Mouse (Mus musculus): ENCODE results near the gene Eif3l.

DNA sequence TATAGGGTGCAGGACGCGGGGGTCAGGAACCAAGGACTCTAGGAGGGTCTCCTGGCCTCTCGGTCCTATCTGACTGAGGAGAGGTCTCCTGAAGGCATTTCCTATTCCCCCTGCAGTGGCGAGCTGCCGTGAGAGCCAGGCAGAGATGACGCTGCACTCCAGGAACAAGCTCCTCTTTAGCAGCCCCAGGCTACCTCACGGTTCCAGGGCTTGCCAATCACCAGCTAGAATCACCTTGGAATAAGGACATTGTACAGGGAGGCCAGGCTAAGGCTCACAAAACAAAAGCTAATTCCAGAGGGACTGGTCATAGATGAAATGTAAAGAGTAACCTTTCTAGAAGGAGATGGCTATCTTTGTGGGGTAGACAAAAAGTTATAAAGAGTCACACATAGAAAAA, 18.4 kb upstream of the Eif3l start:
- no peak for TF ChIP-seq CTCF (IDR thresholded peaks at IDR 0.05; ENCODE audit: low read depth, low read length)
- no peak for TF ChIP-seq TAL1 (conservative IDR thresholded peaks at IDR 0.05; ENCODE audit: low read depth, low read length)
- no peak for TF ChIP-seq GATA1 (IDR thresholded peaks at IDR 0.05; ENCODE audit: borderline replicate concordance, low read length)
- no peak for TF ChIP-seq POLR2AphosphoS5 (IDR thresholded peaks at IDR 0.05; ENCODE audit: insufficient replicate concordance, low read depth, low read length)
